Mouse (Mus musculus): ENCODE measurements around the gene Col7a1. TPM values are rescaled to one million over a fixed set of nuclear protein-coding genes. Genes with fewer than 3 reads are reported as not detected.

The Col7a1 gene
- 1 to 10 TPM; 1.9 to 2.3 TPM for total RNA-seq (2021)
- long read RNA-seq: 0 reads

- no peak for DNase-seq (ENCODE audit: low spot score in 2 of 2)
Measured at GRCm38 (mm10) chr9:108953081-108953636, at the start of gene Col7a1. Gene Col7a1, plus strand, starts transcription at chr9:108953586.

GRCm38 (mm10) chr9:108912308-108912707 is 41.1 kb upstream of the Col7a1 start:
- no peak for DNase-seq (ENCODE audit: low spot score in 2 of 2)

GRCm38 (mm10) chr9:108913161-108913560 is 40.2 kb upstream of the Col7a1 start:
- DNase-seq (ENCODE audit: low spot score in 2 of 2): no peak

GRCm38 (mm10) chr9:108913621-108914020 is 39.8 kb upstream of the Col7a1 start:
- DNase-seq (ENCODE audit: low spot score in 2 of 2): peak in 1 of 2 experiments; percentile 35

GRCm38 (mm10) chr9:108914491-108914890 is 38.9 kb upstream of the Col7a1 start, which contains the start of gene Tmem89:
Gene Tmem89, plus strand, starts transcription at chr9:108914619.
- peak; percentile 28 to 56 for DNase-seq (ENCODE audit: low spot score in 2 of 2)

- DNase-seq (ENCODE audit: low spot score in 2 of 2): no peak
Measured at GRCm38 (mm10) chr9:108925897-108926296, 27.5 kb upstream of the Col7a1 start.

- no peak for DNase-seq (ENCODE audit: low spot score in 2 of 2)
Measured at GRCm38 (mm10) chr9:108928424-108928823, 25.0 kb upstream of the Col7a1 start.

GRCm38 (mm10) chr9:108935991-108936390 is 17.4 kb upstream of the Col7a1 start:
- DNase-seq (ENCODE audit: low spot score in 2 of 2): no peak

GRCm38 (mm10) chr9:108936418-108937364 is 16.7 kb upstream of the Col7a1 start, which contains the start of gene Uqcrc1:
Gene Uqcrc1, plus strand, starts transcription at chr9:108936633.
- peak; percentile 90 to 96 for DNase-seq (ENCODE audit: low spot score in 2 of 2)

- peak in 1 of 2 experiments; percentile 26 for DNase-seq (ENCODE audit: low spot score in 2 of 2)
Measured at GRCm38 (mm10) chr9:108945111-108945510, 8.3 kb upstream of the Col7a1 start.

GRCm38 (mm10) chr9:108945608-108946007 is 7.8 kb upstream of the Col7a1 start:
- DNase-seq (ENCODE audit: low spot score in 2 of 2): no peak

- no peak for DNase-seq (ENCODE audit: low spot score in 2 of 2)
Measured at GRCm38 (mm10) chr9:108949231-108949966, 4.0 kb upstream of the Col7a1 start.

GRCm38 (mm10) chr9:108949967-108950728 is 3.2 kb upstream of the Col7a1 start:
- no peak for DNase-seq (ENCODE audit: low spot score in 2 of 2)

- DNase-seq (ENCODE audit: low spot score in 2 of 2): no peak
Measured at GRCm38 (mm10) chr9:108955241-108955640, 1.9 kb downstream of the Col7a1 start.

GRCm38 (mm10) chr9:108955846-108956245 is 2.5 kb downstream of the Col7a1 start:
- no peak for DNase-seq (ENCODE audit: low spot score in 2 of 2)

- DNase-seq (ENCODE audit: low spot score in 2 of 2): no peak
Measured at GRCm38 (mm10) chr9:108963577-108963976, 10.2 kb downstream of the Col7a1 start.

- DNase-seq (ENCODE audit: low spot score in 2 of 2): no peak
Measured at GRCm38 (mm10) chr9:108964338-108964737, 11.0 kb downstream of the Col7a1 start.

- DNase-seq (ENCODE audit: low spot score in 2 of 2): no peak
Measured at GRCm38 (mm10) chr9:108970623-108971022, 17.2 kb downstream of the Col7a1 start.

- no peak for DNase-seq (ENCODE audit: low spot score in 2 of 2)
Measured at GRCm38 (mm10) chr9:108976483-108976882, 23.1 kb downstream of the Col7a1 start.

- no peak for DNase-seq (ENCODE audit: low spot score in 2 of 2)
Measured at GRCm38 (mm10) chr9:108977966-108978365, 24.6 kb downstream of the Col7a1 start.

- DNase-seq (ENCODE audit: low spot score in 2 of 2): no peak
Measured at GRCm38 (mm10) chr9:108982498-108982897, 29.1 kb downstream of the Col7a1 start.
